Mouse (Mus musculus): ENCODE results near the gene Bysl.
"Not testable (repeated sequence)": the region's sequence is repeated elsewhere in the genome, so short reads cannot be mapped to it uniquely, and the experiment has no call there.

The Bysl gene

DNA sequence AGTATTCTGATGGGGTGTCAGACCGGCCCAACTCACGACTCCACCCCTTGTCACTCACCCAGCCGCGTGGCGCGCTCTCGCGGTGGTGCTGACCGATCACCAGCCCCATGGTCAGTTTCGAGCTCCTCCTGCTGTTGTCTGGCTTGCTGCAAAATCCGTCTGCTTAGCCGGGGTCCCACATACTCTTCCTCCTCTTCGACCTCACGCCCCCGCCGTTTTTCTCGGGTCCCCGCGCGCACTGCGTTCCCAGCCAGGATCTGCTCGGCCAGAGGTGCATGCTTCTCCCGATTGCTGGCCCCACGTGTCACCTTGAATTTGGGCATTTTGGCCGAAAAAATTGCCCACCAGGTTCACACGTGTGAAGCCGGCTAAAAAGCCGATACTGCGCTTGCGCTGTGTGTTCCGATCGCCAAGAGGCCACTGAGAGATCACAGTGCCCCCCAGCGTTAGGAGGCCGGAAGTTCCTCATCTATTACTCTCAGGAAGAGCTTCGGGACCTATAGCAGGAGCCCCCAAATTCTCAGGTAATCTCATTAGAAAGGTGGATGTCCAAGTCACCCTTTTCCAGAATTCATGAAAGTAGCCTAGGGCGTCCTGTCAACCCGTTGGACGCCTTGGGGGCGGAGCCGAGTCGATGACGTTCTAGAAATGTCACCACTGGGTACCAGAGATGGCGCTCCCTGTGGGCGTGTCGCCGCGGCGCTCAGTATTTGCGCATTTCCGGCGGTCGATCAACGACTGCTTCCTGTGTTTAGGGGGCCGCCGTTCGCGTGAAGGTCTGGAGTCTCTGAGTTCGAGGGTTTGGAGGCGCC lies at the start of gene Bysl, which contains the start of the genes Med20 and Gm20517:
Gene Bysl (minus strand): TSS at position 644 of the 812 bp plus-strand sequence.
Gene Med20 (plus strand): TSS at position 734 of the 812 bp plus-strand sequence.
Gene Gm20517 (plus strand): TSS at position 741 of the 812 bp plus-strand sequence.
- DNase-seq (ENCODE audit: low read depth in 2 of 2, low spot score in 2 of 2) = peak; percentile 93 to 95

GRCm38 (mm10) chr17:47658741-47659243 lies 47.5 kb upstream of the Bysl start:
- no peak for DNase-seq (ENCODE audit: low read depth in 2 of 2, low spot score in 2 of 2)

GRCm38 (mm10) chr17:47657901-47658300 lies 46.6 kb upstream of the Bysl start:
- DNase-seq (ENCODE audit: low read depth in 2 of 2, low spot score in 2 of 2) = no peak

DNA sequence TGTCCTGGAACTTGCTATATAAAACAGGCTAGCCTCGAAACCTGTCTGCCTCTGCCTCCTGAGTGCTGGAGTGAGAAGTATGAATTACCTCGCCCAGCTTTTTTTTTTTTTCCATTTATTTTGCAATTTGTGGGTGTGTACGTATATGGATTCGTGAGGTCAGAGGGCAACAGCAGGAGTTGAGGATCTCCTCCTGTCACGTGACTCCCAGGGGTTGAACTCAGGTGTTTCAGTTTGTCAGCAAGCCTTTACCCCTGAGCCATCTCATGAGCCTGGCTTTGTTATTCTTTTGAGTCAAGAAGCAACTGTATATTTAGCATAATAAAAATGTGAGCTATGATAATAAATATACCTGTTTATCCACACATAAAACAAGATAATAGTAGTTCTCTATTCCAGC lies 44.4 kb upstream of the Bysl start:
- no peak for DNase-seq (ENCODE audit: low read depth in 2 of 2, low spot score in 2 of 2)

GRCm38 (mm10) chr17:47654346-47654745 lies 43.1 kb upstream of the Bysl start:
- DNase-seq (ENCODE audit: low read depth in 2 of 2, low spot score in 2 of 2) = not testable (repeated sequence)

- no peak for DNase-seq (ENCODE audit: low read depth in 2 of 2, low spot score in 2 of 2)
Observed at GRCm38 (mm10) chr17:47651953-47652352, 40.7 kb upstream of the Bysl start.

DNA sequence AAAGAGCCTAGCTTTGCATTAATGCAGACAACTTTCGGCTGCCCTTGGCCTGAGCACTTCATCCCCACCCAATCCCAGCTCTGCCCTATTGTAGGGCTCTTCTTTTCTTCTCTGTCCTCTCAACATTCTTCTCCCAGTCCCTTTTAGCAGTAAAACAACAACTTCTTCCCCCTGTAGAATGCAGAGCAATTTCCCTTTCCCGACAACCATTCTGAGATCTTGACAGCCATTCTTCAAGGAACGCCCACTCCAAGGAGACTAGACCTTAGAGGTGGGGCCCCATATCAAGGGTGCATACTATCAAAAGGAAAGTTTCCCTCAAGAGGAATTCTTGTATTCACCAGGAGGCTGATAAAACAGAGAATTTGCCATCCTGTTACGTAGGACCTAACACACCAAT lies 37.7 kb upstream of the Bysl start:
- DNase-seq (ENCODE audit: low read depth in 2 of 2, low spot score in 2 of 2) = no peak

GRCm38 (mm10) chr17:47646683-47647082 lies 35.4 kb upstream of the Bysl start:
- DNase-seq (ENCODE audit: low read depth in 2 of 2, low spot score in 2 of 2) = peak; percentile 35 to 58

DNA sequence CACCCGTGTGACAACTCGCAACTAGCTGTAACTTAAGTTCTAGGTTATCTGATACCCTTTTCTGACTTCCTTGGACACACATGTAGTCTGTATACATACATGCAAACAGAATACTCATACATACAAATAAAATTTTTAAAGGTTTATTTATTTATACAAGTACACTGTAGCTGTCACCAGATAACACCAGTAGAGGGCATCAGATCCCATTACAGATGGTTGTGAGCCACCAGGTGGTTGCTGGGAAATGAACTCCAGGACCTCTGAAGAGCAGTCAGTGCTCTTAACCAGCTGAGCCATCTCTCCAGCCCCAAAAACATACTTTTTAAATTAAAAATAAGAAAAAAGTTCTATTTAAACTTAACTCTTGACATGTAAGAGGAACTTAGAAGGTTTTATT lies 31.7 kb upstream of the Bysl start:
- DNase-seq (ENCODE audit: low read depth in 2 of 2, low spot score in 2 of 2) = no peak

- no peak for DNase-seq (ENCODE audit: low read depth in 2 of 2, low spot score in 2 of 2)
Observed at GRCm38 (mm10) chr17:47633999-47634770, 22.9 kb upstream of the Bysl start.

DNA sequence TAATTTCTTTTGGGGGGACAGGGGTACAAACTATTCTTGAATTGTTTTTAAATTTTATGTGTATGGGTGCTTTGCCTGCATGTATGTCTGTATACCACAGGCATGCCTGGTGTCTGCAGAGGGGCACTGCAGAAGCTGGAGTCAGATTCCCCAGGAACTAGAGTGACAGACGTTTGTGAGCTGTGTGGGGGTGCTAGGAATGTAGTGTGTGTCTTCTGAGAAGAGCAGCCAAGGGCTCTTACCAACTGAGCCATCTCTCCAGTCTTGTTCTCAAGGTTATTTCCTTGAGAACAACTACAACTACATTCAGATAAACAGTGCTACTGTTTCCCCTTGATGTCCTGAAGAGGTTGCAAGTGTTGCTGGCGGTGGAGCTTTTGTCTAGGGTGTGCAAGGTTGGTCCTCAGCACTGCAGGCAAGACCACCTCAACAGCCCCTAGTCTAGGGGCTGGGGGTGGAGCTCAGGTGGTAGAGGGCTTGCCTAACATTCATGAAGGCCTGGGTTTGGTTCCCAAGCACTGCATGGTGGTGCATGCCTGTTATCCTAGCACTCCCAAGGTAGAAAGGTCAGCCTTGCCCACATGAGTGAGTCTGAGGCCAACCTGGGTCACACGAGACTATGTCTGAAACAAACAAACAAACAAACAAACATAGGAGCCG lies 21.0 kb upstream of the Bysl start:
- no peak for DNase-seq (ENCODE audit: low read depth in 2 of 2, low spot score in 2 of 2)

DNA sequence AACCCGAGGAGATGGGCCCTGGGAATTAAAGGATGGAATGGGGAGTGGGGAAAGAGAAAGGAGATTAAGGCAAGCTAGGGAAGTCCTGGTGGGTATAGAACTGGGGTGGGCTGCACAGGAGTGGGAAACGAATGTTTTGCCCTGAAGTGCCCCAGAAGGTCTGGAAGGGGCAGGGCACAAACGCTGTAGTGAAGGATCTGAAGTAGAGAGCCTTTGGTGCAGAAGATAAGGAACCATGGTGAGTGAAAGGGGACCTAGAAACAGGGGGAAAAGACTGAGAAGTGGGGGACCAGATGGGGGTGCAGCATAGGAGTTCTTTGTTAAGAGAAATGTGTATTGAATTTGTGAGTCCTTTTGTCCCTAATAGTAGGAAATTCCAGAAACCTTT lies 19.4 kb upstream of the Bysl start, which contains the start of gene Usp49:
Gene Usp49 (plus strand): TSS at position 13 of the 388 bp plus-strand sequence.
- no peak for DNase-seq (ENCODE audit: low read depth in 2 of 2, low spot score in 2 of 2)

DNA sequence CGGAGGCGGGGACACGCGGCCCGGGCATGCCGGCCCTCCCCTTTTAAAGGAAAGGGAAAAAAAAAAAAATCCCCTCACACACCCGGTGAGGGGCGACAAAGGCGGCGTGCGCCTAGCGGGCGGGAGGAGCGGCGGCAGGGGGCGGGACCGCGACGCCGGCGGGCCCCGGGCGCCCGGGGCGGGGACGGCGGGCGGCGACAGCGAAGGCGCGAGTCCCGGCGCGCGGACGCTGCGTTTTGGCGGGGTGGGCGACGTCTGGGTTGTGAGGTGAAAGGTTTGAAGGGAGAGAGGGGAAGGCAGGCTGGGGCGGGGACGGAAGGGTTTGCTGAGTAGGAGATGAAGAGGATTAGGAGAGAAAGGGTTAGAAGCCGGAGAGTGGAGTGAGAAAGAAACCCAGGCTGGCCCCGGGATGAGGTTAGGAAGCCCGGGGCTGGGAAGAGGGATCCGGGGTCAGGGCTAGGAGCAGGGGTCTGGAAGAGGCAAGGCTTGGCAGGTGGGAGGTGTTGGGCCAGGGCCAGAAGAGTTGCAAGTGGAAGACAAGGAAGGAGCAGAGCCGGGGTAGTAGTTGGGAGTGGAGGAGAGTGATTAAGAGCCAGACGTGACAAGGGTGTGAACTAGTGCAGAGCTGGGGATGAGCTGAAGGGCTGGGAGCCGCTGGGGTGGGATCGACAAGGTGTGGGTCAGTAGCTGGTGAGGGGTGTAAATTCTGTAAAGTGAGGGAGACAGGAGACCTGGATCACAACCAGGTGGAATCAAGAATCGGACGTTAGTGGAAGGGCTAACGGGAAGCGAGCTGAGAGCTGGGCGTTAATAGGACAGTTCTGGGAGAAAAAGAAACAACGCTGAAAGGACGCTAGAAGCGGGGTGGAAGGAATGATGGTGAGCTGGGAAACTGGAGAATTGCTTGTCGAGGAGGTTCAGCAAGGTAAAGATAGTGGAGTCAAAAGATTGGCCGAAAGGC lies 18.7 kb upstream of the Bysl start:
- no peak for DNase-seq (ENCODE audit: low read depth in 2 of 2, low spot score in 2 of 2)

- DNase-seq (ENCODE audit: low read depth in 2 of 2, low spot score in 2 of 2) = peak; percentile 88 to 93
Observed at GRCm38 (mm10) chr17:47628851-47629676, 17.8 kb upstream of the Bysl start.

DNA sequence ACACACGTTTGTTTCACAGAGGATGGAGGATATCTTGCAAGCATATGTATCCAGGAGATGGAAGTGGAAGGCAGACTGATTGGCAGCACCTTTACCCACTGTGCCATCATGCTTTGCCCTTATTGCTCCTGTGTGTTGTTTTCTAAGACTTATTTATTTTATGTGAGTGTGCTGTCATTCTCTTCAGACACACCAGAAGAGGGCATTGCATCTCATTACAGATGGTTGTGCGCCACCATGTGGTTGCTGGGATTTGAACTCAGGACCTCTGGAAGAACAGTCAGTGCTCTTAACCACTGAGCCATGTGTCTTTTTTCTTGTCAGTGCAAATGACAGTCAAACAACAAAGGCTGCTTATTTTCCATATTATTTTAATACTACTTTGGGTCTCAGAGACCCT lies 16.5 kb upstream of the Bysl start:
- DNase-seq (ENCODE audit: low read depth in 2 of 2, low spot score in 2 of 2) = no peak

DNA sequence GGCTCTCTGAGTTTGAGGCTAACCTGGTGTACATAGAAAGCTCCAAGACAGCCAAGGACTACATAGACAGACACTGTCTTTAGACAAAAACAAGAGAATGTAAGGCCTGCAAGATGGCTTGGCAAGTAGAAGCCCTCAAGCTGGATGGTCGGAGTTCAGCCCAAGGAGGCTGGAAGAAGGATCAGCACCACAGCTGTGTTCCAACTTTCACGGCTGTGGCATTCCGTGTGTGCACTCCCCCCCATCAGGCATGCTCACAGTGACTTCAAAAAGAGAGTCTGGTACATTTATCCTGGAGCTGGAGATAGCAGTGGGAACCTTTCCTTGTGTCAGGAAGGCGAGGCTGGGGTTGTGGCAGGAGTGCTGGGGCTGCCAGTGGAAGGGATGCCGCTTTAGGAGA lies 14.7 kb upstream of the Bysl start:
- DNase-seq (ENCODE audit: low read depth in 2 of 2, low spot score in 2 of 2) = no peak

DNA sequence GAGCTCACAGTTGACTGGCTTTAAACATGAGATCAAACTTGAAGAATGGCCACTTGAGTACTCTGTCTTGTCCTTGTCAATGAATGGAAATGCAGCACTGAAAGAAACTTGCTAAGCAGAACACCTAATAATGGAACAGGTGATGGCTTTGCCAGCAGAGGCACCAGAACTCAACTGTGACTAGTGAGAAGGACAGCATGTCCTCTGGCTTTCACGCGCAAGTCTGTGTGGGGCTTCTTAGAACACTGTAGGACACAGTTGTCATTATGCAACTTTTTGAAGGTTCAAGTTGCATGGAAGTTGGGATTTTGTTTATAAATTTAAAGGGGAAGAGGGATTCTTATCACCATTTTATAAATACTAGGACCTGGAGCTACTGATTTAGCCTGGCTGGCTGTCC lies 13.8 kb upstream of the Bysl start:
- no peak for DNase-seq (ENCODE audit: low read depth in 2 of 2, low spot score in 2 of 2)

- not testable (repeated sequence) for DNase-seq (ENCODE audit: low read depth in 2 of 2, low spot score in 2 of 2)
Observed at GRCm38 (mm10) chr17:47624572-47624971, 13.3 kb upstream of the Bysl start.

GRCm38 (mm10) chr17:47622912-47623554 lies 11.7 kb upstream of the Bysl start:
- no peak for DNase-seq (ENCODE audit: low read depth in 2 of 2, low spot score in 2 of 2)
